Mouse (Mus musculus) ovary, postnatal 10 days (tissue): ENCODE results near the gene Thrap3.

Experiments used
- DNase-seq: peaks from one replicate; pipeline ENCODE4 v3.0.0; 2022; ENCODE audit warnings: low spot score

The Thrap3 gene

GRCm38 (mm10) chr4:126202303-126203181 lies at the start of gene Thrap3:
TSS of gene Thrap3 (minus strand) at chr4:126202760.
- peak; percentile 94 for DNase-seq

- DNase-seq: no peak
Observed at GRCm38 (mm10) chr4:126251655-126252254, 49.2 kb upstream of the Thrap3 start.

GRCm38 (mm10) chr4:126250659-126251058 lies 48.1 kb upstream of the Thrap3 start:
- DNase-seq: no peak

DNA sequence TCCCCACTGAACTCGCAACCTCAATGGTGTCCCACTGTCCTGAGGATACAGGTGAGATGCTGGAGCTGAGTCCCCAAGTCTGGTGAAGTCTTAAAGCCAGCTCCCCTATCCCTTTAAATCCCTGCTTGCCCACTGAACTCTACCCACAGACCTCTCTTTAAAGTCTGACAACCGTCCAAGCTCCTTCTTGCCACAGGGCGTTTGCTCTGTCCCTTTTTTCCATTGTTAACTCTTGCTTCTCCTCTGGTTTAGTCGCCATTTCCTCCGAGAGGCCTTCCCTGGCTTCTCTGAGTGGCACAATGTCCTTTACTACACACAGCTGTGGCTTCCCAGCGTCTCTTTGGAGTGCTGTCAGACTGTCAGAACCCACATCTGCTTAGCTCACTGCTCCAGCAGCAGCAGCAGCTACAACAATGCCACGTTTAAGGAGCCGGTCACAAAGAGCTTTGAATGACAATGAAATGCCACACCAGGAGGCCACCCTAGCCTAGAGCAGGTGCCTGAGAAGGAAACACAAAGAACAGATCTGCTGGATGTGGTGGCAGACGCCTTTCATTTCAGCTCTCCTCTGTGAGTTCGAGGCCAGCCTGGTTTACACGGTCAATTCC lies 45.8 kb upstream of the Thrap3 start:
- DNase-seq: no peak

- DNase-seq: no peak
Observed at GRCm38 (mm10) chr4:126246202-126246889, 43.8 kb upstream of the Thrap3 start.

- no peak for DNase-seq
Observed at GRCm38 (mm10) chr4:126242510-126242909, 40.0 kb upstream of the Thrap3 start.

DNA sequence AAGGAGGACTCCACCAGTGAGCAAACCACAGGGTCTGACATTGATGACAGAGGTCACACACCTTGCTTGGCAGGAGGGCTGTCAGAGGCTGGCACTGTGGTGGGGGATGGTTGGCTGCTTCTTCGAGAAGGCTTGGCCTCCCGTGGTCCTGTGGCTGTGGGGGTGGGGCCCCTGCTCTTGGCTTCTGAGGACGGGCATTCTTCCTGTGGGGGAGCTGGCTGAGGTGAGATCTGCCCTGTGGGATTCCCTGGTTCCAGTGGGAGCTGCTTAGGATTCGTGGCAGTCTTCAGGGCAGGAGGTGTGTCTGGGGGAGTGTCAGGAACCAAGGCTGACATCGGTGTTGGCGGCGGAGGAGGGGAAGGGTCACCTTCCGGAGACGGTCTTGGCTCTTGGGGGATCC lies 39.4 kb upstream of the Thrap3 start:
- DNase-seq: no peak

DNA sequence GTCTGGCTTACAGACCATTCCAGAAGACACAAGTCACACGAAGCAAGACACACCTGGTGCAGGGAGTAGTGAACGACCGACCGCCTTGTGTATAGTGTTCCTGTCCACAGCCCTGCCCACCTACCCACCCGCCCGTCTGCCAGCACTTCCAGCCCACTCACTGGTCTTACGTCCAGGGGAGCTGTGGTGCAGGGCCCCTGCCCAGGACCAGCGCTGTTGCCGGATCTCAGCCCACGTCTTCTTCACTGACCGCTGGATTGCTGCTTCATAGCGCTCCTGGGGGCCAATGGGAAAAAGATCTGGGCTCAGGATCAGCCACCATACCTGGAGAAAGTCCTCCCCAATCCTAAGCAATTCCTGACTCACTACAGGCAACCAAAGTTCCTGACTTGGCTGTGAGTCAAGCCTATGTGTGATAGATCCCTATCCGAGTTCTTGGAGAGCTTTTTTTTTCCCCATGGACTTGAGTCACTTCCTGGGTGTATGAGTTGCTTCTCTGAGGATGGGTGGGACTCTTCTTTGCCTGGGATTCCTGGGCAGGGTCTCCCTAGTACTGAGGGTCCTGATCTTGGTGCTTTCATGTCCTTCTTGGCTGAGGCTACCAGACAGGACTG lies 37.4 kb upstream of the Thrap3 start:
- DNase-seq: no peak

- DNase-seq: no peak
Observed at GRCm38 (mm10) chr4:126237721-126238242, 35.2 kb upstream of the Thrap3 start.

GRCm38 (mm10) chr4:126236467-126237280 lies 34.1 kb upstream of the Thrap3 start:
- no peak for DNase-seq

- no peak for DNase-seq
Observed at GRCm38 (mm10) chr4:126235191-126235590, 32.6 kb upstream of the Thrap3 start.

GRCm38 (mm10) chr4:126234496-126235175 lies 32.1 kb upstream of the Thrap3 start:
- DNase-seq: no peak

DNA sequence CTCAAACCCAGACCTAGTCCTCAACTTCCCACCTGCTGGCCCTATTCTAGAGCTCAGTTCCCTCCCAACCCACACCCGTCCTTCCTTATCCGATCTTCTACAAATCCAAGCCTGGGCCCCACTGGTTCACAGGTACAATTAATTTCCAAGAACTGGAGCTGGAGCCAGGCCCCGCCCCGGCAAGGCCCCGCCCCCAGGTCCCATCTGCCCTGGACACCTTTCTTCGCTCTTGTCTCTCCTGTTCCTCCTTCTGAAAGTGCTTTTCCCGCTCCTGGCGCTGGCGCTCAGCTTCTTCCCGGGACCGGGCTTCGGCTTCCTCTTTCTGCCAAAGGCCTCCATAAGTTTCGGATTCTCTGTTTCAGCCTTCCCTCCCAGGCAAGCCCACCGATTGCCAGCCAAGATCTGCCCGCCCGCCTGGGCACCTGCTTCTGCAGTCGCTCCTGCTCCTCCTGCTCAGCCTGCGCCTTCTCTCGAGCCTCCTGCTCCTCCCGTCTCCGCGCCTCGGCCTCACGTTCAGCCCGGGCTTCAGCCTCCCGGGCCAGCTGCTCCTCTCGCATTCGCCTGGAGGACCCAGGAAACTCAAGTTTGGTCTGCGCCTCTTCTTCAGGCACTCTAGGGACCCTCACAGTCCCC lies 31.2 kb upstream of the Thrap3 start:
- no peak for DNase-seq

DNA sequence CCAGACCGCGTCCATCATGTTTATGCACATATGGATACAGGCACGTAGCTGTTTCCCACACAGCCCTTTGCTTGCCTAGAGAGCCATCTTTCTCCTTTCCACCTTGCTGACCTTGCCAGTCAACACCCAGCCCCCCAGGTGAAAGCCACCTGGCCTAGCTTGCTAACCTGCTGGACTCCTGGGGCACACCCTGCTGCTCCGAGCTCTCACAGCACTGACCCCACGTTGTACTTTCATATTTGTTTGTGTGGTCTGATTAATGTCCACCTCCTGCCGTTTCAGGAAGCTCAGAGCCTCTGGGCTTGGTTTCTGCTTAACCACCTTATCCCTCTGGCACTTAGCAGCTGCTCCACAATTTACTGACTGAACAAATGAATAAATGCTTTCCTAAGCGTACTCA lies 27.3 kb upstream of the Thrap3 start:
- no peak for DNase-seq

- DNase-seq: no peak
Observed at GRCm38 (mm10) chr4:126228144-126228543, 25.6 kb upstream of the Thrap3 start.

GRCm38 (mm10) chr4:126227077-126227761 lies 24.7 kb upstream of the Thrap3 start:
- DNase-seq: peak; percentile 75

GRCm38 (mm10) chr4:126226640-126227039 lies 24.1 kb upstream of the Thrap3 start:
- no peak for DNase-seq

DNA sequence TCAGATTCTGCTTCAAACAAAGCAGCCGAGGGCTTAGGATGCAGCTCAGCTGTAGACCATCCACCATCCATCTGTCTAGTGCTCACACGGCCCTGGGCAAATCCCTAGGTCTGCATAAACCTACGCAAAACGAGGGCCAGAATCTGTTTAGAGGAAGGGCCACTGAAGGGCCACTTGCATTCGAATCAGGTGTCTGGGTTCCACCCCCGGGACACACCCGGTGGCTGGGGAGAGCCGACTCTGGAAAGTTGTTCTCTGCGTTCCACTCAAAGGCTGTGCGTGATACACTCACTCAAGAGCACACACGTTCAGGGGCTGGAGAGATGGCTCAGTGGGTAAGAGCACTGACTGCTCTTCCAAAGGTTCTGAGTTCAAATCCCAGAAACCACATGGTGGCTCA lies 20.1 kb upstream of the Thrap3 start:
- DNase-seq: no peak

DNA sequence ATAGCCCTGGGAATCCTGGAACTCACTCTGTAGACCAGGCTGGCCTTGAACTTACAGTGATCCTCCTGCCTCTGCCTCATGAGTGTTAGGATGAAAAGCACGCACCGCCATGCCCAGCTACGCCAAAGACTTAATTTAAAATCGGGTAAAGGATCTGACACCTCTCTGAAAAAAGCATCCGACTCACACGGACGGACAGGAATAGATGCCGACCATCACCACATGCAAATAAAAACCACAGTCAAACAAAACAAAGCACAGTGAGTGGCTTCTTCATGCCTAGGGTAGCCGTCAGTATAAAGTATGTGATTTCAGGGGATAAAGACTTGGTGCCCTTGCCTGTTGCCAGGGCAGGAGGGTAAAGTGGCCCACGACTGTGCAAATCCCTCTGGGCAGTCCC lies 17.5 kb upstream of the Thrap3 start:
- DNase-seq: no peak
